Mouse (Mus musculus): ENCODE data around the gene Acad9. TPM values are rescaled to one million over a fixed set of nuclear protein-coding genes. Genes with fewer than 3 reads are reported as not detected.

The Acad9 gene
- total RNA-seq (2023): 10 to 100 TPM; 43.4 to 53.4 TPM

DNA sequence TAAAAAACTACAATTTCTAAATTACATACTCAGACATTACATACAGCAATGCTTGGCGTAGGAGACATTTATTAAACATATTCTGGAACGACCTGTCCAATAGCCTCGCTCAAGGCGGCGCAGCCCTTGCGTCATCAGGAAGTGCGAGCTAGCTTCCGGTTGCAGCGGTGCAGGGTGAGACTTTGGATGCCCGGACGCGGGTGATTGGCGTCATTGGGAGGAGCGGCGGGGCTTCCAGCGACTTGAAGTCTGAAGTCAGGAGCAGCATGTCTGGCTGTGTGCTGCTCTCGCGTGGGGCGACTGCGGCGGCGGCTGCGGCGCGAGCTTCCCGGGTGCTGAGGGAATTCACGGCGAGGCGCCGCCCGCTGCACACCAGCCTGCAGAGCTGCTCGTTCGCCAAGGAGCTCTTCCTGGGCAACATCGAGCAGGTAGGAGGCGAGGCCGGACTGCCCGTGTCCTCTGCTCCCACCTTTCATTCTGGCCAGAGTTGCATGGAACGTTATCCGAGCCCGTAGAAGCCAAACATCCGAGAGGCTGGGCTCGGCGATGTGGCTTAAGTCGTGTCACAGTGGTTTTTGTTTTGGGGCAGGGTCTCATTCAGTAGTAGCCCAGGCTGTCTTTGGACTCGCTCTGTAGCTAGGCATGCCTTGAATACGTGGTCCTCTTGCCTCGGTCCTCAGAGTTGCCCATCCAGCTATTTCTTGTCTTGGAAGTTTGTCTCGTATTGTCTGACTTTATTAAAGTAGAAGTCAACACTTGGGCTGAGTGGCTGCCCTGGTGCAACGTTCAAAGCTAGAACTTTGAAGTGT is at the start of gene Acad9:
Acad9 (plus strand) TSS at position 137 of the 809 bp plus-strand sequence.

DNA sequence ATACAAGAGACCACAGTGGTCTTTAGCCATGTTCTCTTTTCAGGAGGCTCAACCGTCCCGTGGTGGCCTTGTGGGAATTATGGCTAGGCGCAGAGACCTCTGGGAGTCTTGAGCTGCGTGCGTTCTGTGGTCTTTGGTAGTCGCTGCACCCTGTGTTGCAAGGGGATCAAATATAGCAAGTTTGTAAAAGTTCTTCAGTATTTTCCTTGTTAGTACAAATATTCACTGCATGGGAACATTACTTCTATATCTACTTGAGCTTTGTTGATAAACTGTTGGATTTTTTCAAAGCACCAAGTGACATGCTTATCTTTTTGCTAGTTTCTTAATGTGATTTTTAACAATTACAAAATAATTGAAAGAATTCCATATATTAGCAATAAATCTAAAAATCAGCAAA is 12.3 kb upstream of the Acad9 start, which contains the start of gene Ccdc144b:
Ccdc144b (minus strand) TSS at position 101 of the 400 bp plus-strand sequence.

Other genes starting within 250 kb of the Acad9 start
- gene Dcun1d1, start 128.5 kb upstream of the Acad9 start, total RNA-seq (2023): 10 to 100 TPM; 76.5 to 89.4 TPM
- 10 to 100 TPM; 39.2 to 43.7 TPM for gene Mccc1, start 65.3 kb upstream of the Acad9 start, total RNA-seq (2023)
- gene Ccdc144b, start 12.4 kb upstream of the Acad9 start, total RNA-seq (2023): not detected
- gene D3Ertd254e, start 85.0 kb downstream of the Acad9 start, total RNA-seq (2023): 1 to 10 TPM; 4.1 to 4.3 TPM
- gene Qrfpr, start 156.3 kb downstream of the Acad9 start, total RNA-seq (2023): not detected